Mouse (Mus musculus) cerebellum, postnatal 14 days (tissue): Measurements from ENCODE around the gene Fam181a.

Experiments used
- DNase-seq, 2 experiments: peaks; one replicate each; pipeline ENCODE4 v3.0.0; 2021; ENCODE audit warnings: mixed read lengths in 2 of 2

Fam181a gene

GRCm38 (mm10) chr12:103310744-103311267 lies at the start of gene Fam181a:
Fam181a (plus strand) TSS chr12:103310975.
- DNase-seq = no peak

GRCm38 (mm10) chr12:103262017-103262865 lies 48.5 kb upstream of the Fam181a start:
- peak in 1 of 2 experiments; percentile 27 for DNase-seq

GRCm38 (mm10) chr12:103266605-103267004 lies 44.2 kb upstream of the Fam181a start:
- no peak for DNase-seq

- DNase-seq = no peak
Observed at GRCm38 (mm10) chr12:103272176-103272575, 38.6 kb upstream of the Fam181a start.

- no peak for DNase-seq
Observed at GRCm38 (mm10) chr12:103273051-103273450, 37.7 kb upstream of the Fam181a start.

- no peak for DNase-seq
Observed at GRCm38 (mm10) chr12:103273732-103274131, 37.0 kb upstream of the Fam181a start.

GRCm38 (mm10) chr12:103276422-103276821 lies 34.4 kb upstream of the Fam181a start:
- DNase-seq = no peak

- DNase-seq = no peak
Observed at GRCm38 (mm10) chr12:103281491-103281890, 29.3 kb upstream of the Fam181a start.

GRCm38 (mm10) chr12:103281912-103282311 lies 28.9 kb upstream of the Fam181a start:
- DNase-seq = no peak

GRCm38 (mm10) chr12:103282936-103283335 lies 27.8 kb upstream of the Fam181a start:
- no peak for DNase-seq

GRCm38 (mm10) chr12:103283411-103283810 lies 27.4 kb upstream of the Fam181a start:
- DNase-seq = no peak

GRCm38 (mm10) chr12:103287276-103287675 lies 23.5 kb upstream of the Fam181a start:
- peak in 1 of 2 experiments; percentile 39 for DNase-seq

- no peak for DNase-seq
Observed at GRCm38 (mm10) chr12:103292366-103292765, 18.4 kb upstream of the Fam181a start.

- no peak for DNase-seq
Observed at GRCm38 (mm10) chr12:103296292-103296691, 14.5 kb upstream of the Fam181a start.

- DNase-seq = no peak
Observed at GRCm38 (mm10) chr12:103300493-103300892, 10.3 kb upstream of the Fam181a start.

- DNase-seq = peak; percentile 85 to 88
Observed at GRCm38 (mm10) chr12:103301645-103302044, 9.1 kb upstream of the Fam181a start.

GRCm38 (mm10) chr12:103302960-103303359 lies 7.8 kb upstream of the Fam181a start:
- no peak for DNase-seq

GRCm38 (mm10) chr12:103306224-103306623 lies 4.6 kb upstream of the Fam181a start:
- DNase-seq = peak; percentile 53 to 62

- peak; percentile 65 to 84 for DNase-seq
Observed at GRCm38 (mm10) chr12:103306720-103307119, 4.1 kb upstream of the Fam181a start.

GRCm38 (mm10) chr12:103311921-103312320 lies 1.1 kb downstream of the Fam181a start:
- no peak for DNase-seq

- no peak for DNase-seq
Observed at GRCm38 (mm10) chr12:103313274-103313673, 2.5 kb downstream of the Fam181a start.

- DNase-seq = peak; percentile 64 to 65
Observed at GRCm38 (mm10) chr12:103313871-103314639, 3.3 kb downstream of the Fam181a start.

- DNase-seq = peak in 1 of 2 experiments; percentile 32
Observed at GRCm38 (mm10) chr12:103314640-103315361, 4.0 kb downstream of the Fam181a start.
